Mouse (Mus musculus): ENCODE results near the gene Cep57l1. TPM values are rescaled to one million over a fixed set of nuclear protein-coding genes. Genes with fewer than 3 reads are reported as not detected.

Cep57l1 gene
- polyA plus RNA-seq, 1 experiment from 2014 or later, result 6.3 TPM

DNA sequence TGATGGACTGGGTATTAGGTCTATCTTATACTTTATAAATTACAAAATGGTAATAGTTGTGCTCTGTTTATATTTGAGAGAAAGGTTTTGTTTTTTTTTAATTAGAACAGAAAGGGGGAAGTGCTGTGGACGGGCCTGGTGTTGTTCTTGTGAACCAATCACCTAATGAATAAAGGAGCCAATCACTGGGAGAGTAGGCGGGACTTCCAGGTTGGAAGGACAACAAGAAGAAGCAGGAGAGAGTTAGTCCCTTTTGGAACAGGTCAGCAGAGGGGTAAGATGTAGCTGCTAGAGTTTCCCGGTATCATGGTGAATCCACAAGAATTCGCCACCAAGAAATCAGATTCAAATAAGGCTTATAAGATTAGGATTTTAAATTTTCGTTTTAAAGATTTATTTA, 139.5 kb downstream of the Cep57l1 start:
- no peaks in the 10 kb centered on the region for H3K4me1 ChIP-seq (ENCODE audit: insufficient read depth, low read depth, low read length)
- no peak for TF ChIP-seq CTCF (IDR thresholded peaks at IDR 0.05)
- no peak for TF ChIP-seq EP300 (IDR thresholded peaks at IDR 0.05)
- 71% methylated on average over 5 of the region's 5 CpGs for WGBS
- no peak for DNase-seq (ENCODE audit: low spot score)
- H3K9ac ChIP-seq (replicated peaks; ENCODE audit: low read depth), result no peak overlapping the region
- H3K4me2 ChIP-seq (replicated peaks; ENCODE audit: low read depth, low read length), result no peak overlapping the region
- no peak overlapping the region for H3K27ac ChIP-seq (ENCODE audit: low read length)
- no peaks in the 10 kb centered on the region for H3K36me3 ChIP-seq (ENCODE audit: insufficient read depth, low read length)
- H3K9me3 ChIP-seq (ENCODE audit: low read length), result no peaks in the 10 kb centered on the region
- no peak for ATAC-seq
- no peaks in the 10 kb centered on the region for H3K27me3 ChIP-seq (replicated peaks; ENCODE audit: insufficient read depth, low read length)
- no peak overlapping the region for H3K4me3 ChIP-seq (ENCODE audit: low read depth, low read length)

Small RNA genes within 50 kb of the gene (microRNA-seq; reads per million reads assigned to microRNA genes)
- gene Mir3473b, result not detected

Other genes starting within 250 kb of the Cep57l1 start
- 2.2 and 3.0 TPM in 2 replicates for gene Ccdc162, start 93.2 kb downstream of the Cep57l1 start, polyA plus RNA-seq (2015; fragmentation: Nextera tagmentation; extraction: Ambion mirVana)
- gene Sesn1, start 64 bp upstream of the Cep57l1 start, polyA plus RNA-seq (2015; fragmentation: Nextera tagmentation; extraction: Ambion mirVana), result 26.5 and 36.6 TPM in 2 replicates
- gene Armc2, start 208.6 kb upstream of the Cep57l1 start, polyA plus RNA-seq (2015; fragmentation: Nextera tagmentation; extraction: Ambion mirVana), result 1.1 and 1.4 TPM in 2 replicates

Data from lung, postnatal 0 days (tissue).